Mouse (Mus musculus): ENCODE data around the gene Btbd2.

Btbd2 gene

DNA sequence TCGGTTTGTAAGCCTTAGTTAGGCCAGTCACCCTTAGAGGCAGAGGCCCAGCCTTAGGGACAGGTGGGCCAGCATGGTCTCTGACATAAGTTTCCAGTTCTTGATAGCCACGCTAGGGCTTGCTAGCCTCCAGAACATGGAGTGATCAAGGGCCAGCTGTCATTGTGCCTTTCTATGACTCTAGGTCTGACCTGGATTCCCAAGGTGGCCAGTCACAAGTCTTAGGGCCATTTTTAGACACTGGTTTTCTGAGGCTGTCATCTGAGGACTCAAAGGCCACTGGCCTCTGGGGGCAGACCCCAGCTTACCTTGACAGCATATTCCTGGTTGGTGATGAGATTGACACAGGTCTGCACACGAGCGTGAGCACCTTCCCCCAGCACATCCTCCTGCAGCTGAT lies 14.4 kb upstream of the Btbd2 start:
- no peak for DNase-seq (ENCODE audit: low spot score in 2 of 2)

DNA sequence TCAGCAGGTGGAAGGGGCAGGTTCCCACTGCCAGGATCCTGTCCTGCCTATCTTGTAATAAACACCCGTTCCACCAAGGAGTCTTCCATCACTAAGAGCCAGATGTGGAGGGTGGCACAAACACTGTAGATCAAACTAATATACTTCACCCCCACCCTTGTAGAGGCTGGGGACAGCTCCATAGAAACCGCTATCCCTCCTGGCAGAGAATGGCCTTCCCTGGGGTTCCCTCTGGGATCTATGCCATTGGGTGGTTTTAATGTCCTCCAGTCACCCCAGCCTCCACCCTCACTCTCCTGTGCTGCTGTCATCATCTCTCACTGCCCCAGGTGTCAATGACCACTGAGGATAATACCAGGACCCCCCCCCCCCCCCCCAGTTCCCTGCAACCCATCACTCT lies 13.7 kb upstream of the Btbd2 start:
- no peak for DNase-seq (ENCODE audit: low spot score in 2 of 2)

DNA sequence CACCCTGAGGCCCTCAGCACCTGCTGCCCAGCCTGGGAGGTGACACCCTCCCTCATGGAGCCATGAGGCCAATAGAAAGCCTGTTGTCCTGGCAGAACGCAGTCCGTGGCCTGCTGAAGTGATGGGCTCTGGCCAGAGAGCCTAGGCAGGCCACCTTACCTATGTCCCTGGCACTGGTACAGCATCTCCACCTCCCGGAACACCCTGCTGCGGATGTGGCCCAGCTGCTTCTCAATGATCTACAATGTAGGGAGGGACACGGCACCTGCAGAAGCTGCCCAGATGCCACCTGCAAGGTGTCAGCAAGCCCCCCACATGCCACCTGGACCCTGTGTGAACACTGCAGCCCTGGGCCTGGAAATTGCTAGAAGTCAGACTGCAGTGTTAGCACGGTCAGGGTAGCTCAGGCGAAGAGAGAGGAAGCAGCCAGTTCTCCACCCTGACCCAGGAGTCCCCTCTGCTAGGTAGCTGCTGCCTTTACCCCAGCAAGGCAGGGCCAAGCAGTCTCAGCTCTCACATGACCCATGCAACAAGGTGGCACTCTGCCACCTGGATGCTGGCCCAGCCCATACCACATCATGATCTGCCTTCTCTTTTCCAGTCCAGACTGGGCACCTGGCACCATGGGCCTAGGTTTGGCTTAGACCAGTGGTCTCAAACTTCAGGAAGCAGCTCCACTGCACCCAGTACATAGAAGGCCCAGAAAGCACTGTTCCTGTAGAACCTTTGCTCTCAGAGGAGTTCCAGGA lies 13.0 kb upstream of the Btbd2 start:
- no peak for DNase-seq (ENCODE audit: low spot score in 2 of 2)

DNA sequence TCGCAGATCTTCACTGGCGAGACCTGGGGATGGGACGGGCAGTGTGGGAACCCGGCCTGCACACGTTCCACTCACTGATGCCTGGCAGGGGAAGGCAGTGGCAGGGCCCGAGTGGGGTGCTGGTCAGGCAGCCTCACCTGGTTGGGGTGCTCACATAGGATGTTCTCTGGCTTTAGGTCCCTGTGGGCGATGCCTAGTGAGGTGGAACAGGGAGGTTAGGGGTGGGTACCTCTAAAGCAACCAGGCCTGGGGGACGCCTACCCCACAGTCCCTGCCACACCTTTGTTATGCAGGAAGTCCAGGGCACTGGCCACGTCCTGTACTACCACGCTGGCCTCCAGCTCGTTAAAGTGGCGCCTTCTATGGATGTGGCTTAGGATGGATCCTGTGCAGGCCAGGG lies 12.1 kb upstream of the Btbd2 start:
- no peak for DNase-seq (ENCODE audit: low spot score in 2 of 2)

DNA sequence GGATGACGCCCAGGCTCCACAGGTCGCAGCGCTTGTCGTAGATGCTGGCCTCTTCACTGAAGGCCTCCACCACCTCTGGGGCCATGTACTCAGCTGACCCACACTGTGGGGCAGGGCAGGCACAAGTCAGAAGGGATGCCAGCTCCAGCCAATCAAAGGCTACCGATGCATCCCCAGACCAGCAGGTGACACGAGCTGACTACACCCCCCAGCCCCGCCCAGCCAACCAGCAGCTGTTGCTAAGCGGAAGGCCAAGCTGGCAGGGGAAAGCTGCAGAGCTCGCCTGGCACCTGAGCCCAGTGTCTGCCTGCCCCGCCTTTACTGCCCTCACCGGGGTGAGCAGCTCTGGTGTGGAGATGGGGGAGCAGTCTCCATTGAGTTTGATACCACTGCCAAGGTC lies 11.7 kb upstream of the Btbd2 start:
- DNase-seq (ENCODE audit: low spot score in 2 of 2), result peak; percentile 70 to 73

DNA sequence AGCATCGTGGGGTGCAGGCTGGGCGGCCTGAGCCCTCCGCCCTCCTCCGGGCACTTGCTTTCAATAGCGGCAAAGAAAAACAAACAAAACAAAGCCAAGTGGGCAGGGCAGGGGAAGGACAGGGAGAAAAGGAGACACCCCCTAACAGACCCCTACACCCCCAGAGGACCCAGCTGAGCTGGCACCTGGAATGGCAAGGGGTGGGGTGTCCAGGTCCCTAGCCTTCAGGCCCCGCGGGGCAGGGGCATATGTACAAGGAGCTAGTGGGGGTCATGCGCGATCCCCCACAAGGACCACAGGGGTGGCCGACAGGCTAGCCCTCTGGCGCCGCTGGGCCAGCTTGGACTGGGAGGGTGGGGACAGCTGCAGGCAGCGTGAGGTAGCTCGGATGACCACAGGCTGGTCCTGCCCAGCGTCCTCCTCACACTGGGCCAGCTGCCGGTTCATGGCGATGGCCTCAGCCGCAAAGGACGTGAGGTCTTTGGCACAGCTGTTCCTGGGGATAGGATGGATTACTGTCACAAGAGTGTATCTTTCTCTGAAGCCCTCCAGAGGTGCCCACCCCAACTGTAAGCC lies 10.1 kb upstream of the Btbd2 start:
- no peak for DNase-seq (ENCODE audit: low spot score in 2 of 2)

DNA sequence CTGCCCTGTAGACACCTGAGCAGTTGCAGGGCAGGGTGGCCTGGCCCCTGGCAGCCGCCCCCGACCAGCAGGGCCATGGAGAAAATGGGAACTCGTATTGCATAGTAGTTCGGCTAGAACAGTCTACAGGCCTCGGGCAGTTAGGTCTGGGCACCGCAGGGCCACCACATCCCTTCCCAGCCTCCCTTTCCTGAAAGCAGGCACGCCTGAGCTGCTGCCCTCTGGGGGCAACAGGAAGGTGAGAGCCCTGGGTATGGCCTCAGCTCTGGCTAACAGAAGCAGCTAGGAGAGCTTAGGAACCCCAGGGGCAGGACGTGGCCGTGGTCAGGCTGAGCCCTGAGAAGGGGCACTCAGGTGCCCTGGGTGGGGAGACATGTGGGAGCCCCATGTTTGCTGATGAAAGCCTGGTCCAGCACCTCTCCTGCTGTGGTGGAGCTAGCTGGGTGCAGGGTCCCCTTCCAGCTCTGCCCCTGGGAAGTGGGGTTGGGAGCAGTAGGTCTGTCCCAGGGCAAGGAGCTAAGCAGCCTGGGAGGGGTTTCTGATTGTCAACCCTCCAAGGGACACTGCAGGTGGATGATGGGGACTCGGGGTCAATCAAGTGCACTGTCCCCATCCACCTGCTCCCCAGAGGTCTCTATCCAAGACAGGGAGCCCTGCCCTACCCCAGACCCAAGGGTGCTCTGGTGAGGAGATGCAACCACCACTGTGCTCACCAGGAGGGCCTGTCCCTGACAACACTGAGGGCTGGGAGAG lies 9.3 kb upstream of the Btbd2 start:
- DNase-seq (ENCODE audit: low spot score in 2 of 2), result no peak

DNA sequence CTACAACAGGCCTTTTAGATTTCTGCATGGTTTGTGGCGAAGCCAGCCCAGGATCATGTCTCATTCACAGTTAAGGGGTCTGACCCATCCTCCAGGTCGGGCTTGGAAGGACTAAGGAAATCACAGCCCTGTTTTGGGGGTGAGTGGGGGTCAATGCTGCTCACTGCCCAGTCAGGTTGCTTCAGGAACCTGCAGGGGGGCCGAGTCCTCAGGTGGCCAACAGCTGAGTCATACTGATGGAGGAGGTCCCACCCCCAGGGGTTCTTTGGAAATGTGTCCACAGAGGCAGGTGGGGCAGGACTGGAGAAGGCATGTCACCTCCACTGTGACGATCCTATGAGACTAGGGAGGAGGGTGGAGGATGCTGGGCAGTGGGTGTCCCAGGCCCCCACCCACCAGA lies 8.6 kb upstream of the Btbd2 start:
- DNase-seq (ENCODE audit: low spot score in 2 of 2), result no peak

DNA sequence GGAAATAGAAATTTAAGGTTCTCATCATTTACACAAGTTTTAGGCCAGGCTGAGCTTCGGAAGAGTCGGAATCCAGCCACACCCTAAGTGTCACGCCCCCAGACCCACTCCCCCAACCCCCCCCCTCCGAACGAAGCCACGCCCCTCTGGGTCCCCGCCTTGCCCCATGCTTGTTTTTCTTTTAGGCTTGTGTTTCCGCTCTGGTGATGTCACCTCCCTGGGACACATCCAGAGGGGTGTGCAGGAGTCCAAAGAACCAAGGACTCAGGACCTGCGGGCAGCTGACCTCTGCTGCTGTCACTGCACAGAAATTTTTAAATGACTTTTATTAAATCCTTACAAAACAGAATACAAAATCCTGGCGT lies 8.1 kb upstream of the Btbd2 start:
- no peak for DNase-seq (ENCODE audit: low spot score in 2 of 2)

DNA sequence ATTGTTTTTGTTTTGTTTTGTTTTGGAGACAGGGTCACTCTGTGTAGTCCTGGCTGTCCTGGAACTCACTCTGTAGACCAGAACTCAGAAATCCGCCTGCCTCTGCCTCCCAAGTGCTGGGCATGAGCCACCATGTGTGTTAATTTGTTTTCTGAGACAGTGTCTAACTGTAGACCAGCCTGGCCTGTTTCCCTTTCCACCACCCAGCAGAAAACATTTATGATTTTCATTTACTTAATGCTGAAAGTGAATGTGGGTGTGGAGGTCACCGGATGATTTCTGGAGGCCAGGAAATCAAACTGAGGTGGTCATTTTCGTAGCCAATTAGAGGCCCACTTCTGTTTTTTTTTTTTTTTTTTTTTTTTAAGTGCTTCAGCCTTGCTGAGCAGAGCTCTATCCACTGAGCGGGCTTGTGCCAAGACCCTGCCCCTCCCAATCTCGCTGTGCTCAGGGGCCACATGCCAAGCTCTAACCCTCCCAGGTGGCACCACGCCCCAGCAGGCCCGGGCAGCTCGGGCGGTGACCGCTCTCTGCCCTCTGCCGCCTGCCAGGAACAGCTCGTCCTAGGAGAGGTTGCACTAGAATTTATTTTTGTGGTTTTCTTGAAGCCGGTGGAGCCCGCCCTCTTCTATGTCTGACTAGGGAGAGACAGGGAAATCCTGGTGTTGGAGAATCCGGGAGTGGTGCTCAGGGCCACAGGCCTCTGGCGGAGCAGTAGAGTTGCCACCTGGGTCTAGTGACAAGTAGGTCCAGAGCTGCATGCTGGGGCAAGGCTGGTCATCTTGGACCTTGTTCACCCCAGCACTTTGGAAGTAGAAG lies 7.5 kb upstream of the Btbd2 start:
- peak in 1 of 2 experiments; percentile 42 for DNase-seq (ENCODE audit: low spot score in 2 of 2)

DNA sequence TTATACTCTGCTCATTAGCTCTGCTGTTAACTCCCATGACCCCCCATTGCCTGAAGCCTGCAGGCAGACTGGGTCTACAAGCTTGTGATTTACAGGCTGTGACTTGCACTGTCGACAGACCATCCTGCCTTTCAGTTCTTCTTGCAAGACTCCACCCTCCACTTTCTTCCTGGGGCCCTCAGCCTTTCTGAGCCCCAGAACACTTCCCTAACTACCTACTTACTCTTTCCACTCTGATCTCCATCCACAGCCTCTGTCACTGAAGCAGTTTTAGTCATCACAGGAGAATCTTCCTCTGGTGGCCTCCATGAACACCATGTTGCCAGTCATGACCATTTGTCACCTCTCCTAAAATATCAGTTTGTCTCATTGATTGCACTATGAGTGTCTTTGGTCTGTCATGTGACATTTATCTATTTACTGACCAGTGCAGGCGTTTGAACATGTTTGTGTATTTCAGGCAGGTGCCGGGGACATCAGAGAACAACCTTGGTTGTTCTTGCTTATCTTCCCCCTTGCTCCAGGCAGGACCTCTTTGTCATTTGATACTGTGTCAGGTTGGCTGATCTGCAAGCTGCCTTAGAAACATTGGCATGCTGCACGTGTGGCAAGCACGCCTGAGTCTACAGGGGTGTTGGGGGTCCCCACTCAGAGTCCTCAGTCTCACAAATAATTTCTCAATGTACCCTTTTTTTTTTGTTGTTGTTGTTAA lies 6.8 kb upstream of the Btbd2 start:
- no peak for DNase-seq (ENCODE audit: low spot score in 2 of 2)

DNA sequence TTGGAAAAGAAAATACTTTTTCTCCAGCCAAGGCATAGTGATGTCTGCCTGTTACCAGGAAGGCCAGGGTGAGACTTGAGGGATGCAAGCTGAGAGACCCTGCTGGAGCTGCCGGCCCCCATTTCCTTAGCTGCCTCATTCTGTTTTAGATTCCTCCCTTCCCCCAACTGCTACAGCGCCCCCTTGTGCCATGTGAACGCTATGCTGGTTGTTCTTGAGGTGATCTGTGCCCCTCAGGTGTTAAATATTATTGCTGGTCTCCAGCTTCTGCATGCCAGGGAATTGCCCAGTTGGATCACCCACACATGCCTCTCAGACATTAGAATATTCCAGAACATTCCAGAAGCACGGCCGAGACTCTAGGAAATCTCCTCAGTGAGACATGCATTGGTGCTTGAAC lies 4.3 kb upstream of the Btbd2 start:
- peak; percentile 65 to 83 for DNase-seq (ENCODE audit: low spot score in 2 of 2)

DNA sequence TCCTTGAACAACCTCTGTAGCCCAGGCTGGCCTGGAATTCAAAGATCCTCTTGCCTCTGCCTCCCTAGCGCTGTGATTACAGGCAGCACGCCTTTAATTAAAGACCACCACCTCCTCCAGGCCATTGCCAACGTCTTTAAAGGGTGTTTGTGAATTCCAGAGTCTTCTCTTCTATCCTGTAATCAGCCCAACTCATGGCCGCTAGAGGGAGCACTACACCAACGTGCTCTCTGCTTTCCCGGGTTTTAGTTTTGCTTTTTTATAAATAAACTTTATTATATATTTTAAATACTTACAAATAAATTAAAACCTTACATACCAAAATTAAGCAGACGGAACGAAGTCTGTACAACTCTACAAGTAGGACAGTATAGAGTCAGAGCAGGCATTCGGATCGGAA lies 2.3 kb upstream of the Btbd2 start:
- peak in 1 of 2 experiments; percentile 73 for DNase-seq (ENCODE audit: low spot score in 2 of 2)

DNA sequence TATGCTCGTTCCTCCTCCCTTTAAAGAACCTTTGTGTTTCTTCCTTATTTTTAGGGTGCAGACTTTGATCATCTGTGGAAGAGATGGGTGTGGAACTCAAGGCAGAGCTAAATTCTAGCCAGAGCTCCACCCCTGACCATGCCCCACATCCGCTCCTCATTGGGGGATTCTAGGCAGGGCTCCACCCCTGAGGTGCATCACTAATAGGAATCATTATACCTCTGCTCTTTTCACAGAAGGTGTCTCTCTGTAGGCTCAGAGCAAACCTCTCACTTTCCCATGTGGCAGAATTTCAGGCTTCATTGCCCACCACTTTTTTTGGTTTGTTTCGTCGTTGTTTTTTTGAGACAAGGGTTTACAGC lies 2.0 kb upstream of the Btbd2 start:
- peak in 1 of 2 experiments; percentile 49 for DNase-seq (ENCODE audit: low spot score in 2 of 2)

DNA sequence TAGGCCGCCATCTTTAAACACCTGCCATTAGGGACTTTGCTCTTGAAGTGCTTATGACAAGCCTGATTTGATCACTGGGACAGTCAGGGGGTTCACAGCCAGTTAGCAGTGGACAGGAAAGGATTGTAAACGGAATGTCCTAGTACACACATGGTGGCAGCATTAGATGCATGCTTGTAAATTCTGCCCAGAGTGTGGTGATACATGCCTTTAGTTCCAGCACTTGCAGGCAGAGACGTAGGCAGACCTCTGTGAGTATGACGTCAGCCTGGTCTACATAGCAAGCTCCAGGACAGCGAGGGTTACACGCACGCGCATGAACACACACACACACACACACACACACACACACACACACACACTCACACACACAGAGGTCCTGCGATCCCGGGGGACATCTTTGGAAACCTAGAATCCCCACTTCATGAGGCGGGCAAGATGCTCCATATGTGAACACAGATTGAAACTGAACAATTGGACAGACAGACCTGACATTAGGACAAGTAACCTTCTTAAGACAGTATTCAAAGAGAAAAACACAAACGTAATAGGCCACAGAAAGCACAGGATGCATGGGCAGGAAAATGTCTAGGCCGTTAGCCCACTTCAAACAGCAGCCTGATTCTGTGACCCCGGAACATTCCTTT lies 1.4 kb upstream of the Btbd2 start:
- DNase-seq (ENCODE audit: low spot score in 2 of 2), result peak in 1 of 2 experiments; percentile 35

DNA sequence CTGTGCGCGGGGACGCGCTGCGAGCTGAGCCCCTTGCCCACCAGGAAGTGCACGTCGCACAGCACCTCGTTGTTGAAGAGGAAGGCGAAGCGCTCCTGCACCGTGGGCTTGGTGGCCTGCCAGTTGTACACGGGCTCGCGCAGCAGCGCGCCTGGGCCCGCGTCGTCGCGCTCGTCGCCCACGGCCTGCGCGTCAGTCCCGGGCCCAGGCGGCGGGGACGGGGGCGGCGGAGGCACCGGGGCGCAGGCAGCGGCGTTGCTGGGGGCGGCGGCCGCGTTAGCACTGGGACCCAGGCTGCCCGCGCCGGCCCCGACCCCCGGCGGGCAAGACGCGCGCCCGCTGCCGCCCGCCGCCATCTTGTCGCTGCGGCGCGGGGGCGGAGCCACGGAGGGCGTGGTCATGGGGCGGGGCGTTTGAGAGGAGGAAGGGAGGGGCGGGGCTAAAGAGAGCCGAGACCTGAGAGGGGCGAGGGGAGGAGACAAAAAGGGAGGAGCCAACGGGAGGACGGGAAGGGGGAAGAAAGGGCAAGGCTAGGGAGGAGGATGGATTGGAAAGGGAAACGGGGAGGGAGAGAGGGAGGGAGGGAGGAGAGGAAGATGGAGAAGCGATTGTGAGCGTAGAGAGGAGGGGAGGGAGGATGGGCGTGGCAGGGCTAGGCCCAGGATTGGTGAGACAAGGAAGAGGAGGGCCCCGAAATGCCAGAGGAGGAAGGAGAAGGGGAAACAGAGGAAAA lies 575 bp downstream of the Btbd2 start:
- peak; percentile 91 to 93 for DNase-seq (ENCODE audit: low spot score in 2 of 2)

DNA sequence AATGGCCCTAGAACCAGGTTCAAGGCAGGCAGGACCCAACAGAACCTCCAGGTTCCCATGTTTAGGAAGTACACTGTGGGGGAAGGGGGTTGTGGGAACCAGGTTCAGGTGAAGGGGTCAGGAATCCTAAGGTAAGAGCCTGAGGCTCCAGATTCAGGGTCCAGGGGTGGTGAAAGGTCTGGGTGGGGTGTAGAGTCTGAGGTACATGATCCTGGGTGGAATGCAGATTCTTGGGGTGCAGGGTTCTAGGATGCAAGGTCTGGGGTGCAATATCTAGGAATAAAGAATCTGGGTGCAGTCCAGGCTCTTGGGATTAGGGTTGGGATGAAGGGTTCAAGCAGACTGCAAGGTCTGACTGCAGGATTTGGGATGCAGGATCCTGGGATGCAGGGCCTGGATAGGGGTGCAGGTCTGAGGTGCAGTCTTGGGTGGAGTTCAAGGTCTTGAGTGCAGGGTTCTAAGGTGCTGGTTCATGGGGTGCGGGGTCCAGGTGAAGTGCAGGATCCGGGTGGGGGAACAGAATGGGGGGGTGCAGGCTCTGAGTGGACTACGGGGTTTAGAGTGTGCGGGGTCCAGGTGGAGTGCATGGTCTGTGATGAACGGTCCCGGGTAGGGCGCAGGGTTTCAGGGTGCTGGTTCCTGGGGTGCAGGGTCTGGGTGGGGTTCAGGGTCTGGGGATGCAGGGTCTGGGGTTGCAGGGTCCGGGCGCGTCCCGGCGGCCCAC lies 1.3 kb downstream of the Btbd2 start:
- DNase-seq (ENCODE audit: low spot score in 2 of 2), result no peak

DNA sequence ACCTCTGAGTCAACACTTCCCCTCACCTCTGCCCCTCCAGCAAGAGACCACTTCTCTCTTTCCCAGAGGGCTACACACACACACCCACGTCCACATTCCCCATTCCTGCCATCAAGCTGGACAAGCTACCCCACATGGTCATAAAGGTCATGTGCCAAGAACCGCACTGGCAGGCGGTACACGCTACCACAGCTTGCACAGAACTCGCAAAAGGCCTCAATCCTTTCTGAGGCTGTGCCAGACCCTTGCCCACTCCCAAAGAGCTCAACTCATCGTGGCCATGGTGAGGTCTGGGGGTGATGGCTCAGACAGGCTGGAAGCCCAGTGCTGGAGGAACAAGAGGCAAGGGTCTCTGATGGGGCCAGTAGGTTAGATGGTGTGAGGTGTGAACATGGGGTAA lies 2.0 kb downstream of the Btbd2 start:
- no peak for DNase-seq (ENCODE audit: low spot score in 2 of 2)

DNA sequence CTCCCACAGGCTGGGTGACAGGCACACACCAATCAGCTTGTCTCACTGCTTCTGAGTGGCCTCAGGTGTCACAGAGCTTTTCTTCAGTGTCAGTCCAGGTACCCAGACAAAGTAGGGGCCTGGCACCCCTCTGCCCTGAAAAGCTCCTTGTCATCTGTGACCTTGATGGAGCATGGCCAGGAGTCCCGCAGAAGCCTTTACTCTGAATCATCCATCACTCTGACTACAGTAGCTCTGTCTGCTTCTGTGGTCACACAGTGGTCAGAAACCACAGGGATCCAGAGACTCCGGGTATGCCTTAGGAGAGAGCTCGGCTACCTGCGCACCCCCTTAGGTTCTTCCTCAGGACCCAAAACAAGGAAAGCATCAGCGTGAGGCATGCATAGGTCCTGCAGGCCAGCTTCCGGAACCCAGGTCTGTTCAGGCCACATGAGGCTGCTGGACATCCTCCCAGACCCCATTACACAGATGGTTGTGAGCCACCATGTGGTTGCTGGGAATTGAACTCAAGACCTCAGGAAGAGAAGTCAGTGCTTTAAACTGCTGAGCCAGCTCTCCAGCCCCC lies 3.6 kb downstream of the Btbd2 start:
- no peak for DNase-seq (ENCODE audit: low spot score in 2 of 2)

Data from natural killer cell, adult 2 months (primary cell).